Mouse (Mus musculus) embryonic facial prominence, embryonic 10.5 days (tissue): ENCODE results near the gene Dusp13. TPM values are rescaled to one million over a fixed set of nuclear protein-coding genes. Genes with fewer than 3 reads are reported as not detected.
A peak's percentile ranks its signal among the peaks of the same experiment; 100 is the strongest.

ENCODE experiments used
- DNase-seq: peaks from one replicate; pipeline ENCODE4 v3.0.0-alpha.2; 2017; ENCODE audit warnings: low spot score
- H3K27ac ChIP-seq: fragments of 300-500 bp; sonication (generic); replicated peaks from 2 replicates; pipeline ENCODE4 v1.5.1; 2016; ENCODE audit warnings: mild to moderate bottlenecking
- H3K27me3 ChIP-seq: fragments of 300-500 bp; sonication (generic); replicated peaks from 2 replicates; pipeline ENCODE4 v1.6.1; 2016; ENCODE audit warnings: low read depth, mild to moderate bottlenecking; ENCODE audit not compliant: poor library complexity, severe bottlenecking
- H3K36me3 ChIP-seq: fragments of 300-500 bp; sonication (generic); replicated peaks from 2 replicates; pipeline ENCODE4 v1.6.1; 2016; ENCODE audit warnings: mild to moderate bottlenecking, moderate library complexity
- H3K4me1 ChIP-seq: fragments of 300-500 bp; sonication (generic); 2 replicates; pipeline ENCODE4 v1.6.1; 2016
- H3K4me3 ChIP-seq: fragments of 300-500 bp; sonication (generic); 2 replicates; pipeline ENCODE4 v1.5.1; 2016; ENCODE audit warnings: mild to moderate bottlenecking, moderate library complexity
- H3K9me3 ChIP-seq: fragments of 300-500 bp; sonication (generic); 2 replicates; pipeline ENCODE4 v1.6.1; 2016; ENCODE audit warnings: mild to moderate bottlenecking
- WGBS: fragments of 180-500 bp; shearing (Covaris S2); methylation state at CpG from one replicate; pipeline ENCODE4 v1.1.7; 2016; 5-methylcytosine and 5-hydroxymethylcytosine counted together
- polyA plus RNA-seq: library from polyadenylated mRNA; unstranded; fragments of >200 nt; fragmentation: Nextera tagmentation; extraction: Ambion mirVana; gene quantifications from 2 replicates; pipeline ENCODE4 v1.2.1, GENCODE M21; 2016

Dusp13 gene
- polyA plus RNA-seq, 1 experiment from 2014 or later, result not detected

- H3K27ac ChIP-seq, result no peak overlapping the region
- 83% methylated on average over 7 of the region's 7 CpGs for WGBS
- DNase-seq, result no peak
- no peaks in the 10 kb centered on the region for H3K27me3 ChIP-seq
- H3K36me3 ChIP-seq, result 0 out of 2 replicates have a peak, but pooled peaks cover 3% of the 10 kb centered on the region
- no peak overlapping the region for H3K4me3 ChIP-seq
- H3K9me3 ChIP-seq, result no peaks in the 10 kb centered on the region
- H3K4me1 ChIP-seq, result peaks cover 25% of the 10 kb centered on the region
These were observed 14.9 kb upstream of the Dusp13 start for GRCm38 (mm10) chr14:21765754-21766397.

DNA sequence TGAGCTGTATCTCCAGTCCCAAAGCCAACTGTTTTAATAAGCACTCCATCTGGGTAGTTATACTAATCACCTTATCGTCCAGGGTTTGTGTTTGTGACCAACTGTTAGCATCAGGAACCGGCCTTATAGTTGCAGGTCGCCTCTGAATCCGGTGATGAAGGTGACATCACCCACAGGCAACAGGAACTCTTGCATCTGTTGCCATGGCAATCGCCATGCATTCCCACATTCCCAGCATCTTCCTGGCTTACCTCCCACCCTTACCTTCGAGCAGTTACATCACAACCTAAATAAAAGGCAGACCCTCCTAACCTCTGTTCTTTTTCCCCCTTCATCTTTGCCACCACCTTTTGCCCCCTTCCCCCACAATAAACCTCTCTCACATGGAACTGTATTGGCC is 13.7 kb upstream of the Dusp13 start:
- Histone ChIP-seq H3K27me3 (no peaks in the 10 kb centered on the region), H3K27ac (no peak overlapping the region), H3K36me3 (no peaks in the 10 kb centered on the region), H3K9me3 (no peaks in the 10 kb centered on the region), H3K4me3 (no peak overlapping the region), H3K4me1 (peaks cover 25% of the 10 kb centered on the region)
- no peak for DNase-seq
- WGBS, result 87% methylated on average over 6 of the region's 6 CpGs

DNA sequence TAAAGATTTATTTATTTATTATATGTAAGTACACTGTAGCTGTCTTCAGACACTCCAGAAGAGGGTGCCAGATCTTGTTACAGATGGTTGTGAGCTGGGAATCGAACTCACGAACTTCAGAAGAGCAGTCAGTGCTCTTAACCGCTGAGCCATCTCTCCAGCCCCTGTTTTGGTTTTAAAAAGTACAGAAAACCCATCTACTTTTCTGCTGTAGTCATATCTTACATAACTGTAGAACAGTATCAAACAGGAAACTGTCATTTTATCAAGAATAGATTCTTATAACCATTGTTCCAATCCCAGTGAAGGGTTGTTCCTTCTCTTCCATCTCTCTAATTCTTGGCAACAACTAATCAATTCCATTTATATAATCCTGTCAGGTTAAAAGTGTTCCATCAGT is 12.8 kb upstream of the Dusp13 start:
- Histone ChIP-seq H3K27ac (no peak overlapping the region), H3K9me3 (no peaks in the 10 kb centered on the region), H3K27me3 (no peaks in the 10 kb centered on the region), H3K4me3 (no peak overlapping the region), H3K4me1 (peaks cover 18% of the 10 kb centered on the region), H3K36me3 (no peaks in the 10 kb centered on the region)
- 95% methylated on average over 3 of the region's 3 CpGs for WGBS
- no peak for DNase-seq

DNA sequence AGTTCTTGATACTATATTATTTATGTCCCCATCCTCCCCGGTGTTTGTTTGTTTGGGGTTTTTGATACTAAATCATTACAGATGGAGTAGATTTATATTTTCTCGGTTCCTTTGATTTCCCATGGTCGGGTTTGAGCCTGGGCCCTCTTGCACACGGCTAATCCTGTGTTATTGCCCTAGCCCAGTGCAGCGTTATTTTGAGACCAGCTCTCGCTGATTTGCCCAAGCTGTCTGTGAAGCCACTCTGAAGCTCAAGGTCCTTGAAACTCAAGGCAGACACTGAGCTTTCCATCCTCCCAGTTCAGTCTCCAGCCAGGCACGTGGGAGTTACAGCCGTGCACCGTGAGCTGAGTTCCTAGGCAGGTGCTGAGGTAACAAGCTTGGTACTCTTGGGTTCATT is 10.6 kb upstream of the Dusp13 start:
- Histone ChIP-seq H3K27ac (no peak overlapping the region), H3K4me1 (peaks cover 6% of the 10 kb centered on the region; the same call in 1 of the 2 replicates), H3K36me3 (no peaks in the 10 kb centered on the region), H3K4me3 (no peak overlapping the region), H3K27me3 (no peaks in the 10 kb centered on the region), H3K9me3 (no peaks in the 10 kb centered on the region)
- WGBS, result 89% methylated on average over 9 of the region's 9 CpGs
- no peak for DNase-seq

DNA sequence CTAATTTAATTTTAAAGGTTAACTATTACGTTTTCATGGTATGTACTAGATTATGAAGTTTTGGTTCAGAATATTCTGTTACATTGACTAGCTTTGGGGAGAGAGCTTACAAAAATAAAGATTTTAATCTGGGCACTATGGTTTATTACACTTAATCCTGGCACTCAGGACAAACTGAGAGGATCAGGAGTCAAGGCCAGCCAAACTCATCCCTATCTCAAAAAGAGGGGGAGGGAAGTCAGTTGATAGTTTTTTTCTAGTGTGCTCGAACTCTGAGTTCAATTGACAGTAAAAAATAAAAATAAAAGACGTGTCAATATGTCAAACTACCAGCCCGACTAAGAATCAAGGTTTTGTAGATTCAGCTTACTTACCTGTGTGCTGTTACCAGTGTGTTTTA is 2.4 kb upstream of the Dusp13 start:
- no peak for DNase-seq
- H3K4me1 ChIP-seq, result peaks cover 20% of the 10 kb centered on the region; the same call in 1 of the 2 replicates
- no peaks in the 10 kb centered on the region for H3K27me3 ChIP-seq
- no peaks in the 10 kb centered on the region for H3K36me3 ChIP-seq
- 85% methylated on average over 4 of the region's 4 CpGs for WGBS
- no peaks in the 10 kb centered on the region for H3K9me3 ChIP-seq
- no peak overlapping the region for H3K4me3 ChIP-seq
- no peak overlapping the region for H3K27ac ChIP-seq

GRCm38 (mm10) chr14:21752411-21752810 is 1.4 kb upstream of the Dusp13 start:
- peaks cover 23% of the 10 kb centered on the region; the same call in 1 of the 2 replicates for H3K4me1 ChIP-seq
- no peaks in the 10 kb centered on the region for H3K9me3 ChIP-seq
- H3K36me3 ChIP-seq, result no peaks in the 10 kb centered on the region
- no peaks in the 10 kb centered on the region for H3K27me3 ChIP-seq
- no peak overlapping the region for H3K27ac ChIP-seq
- 94% methylated on average over 3 of the region's 3 CpGs for WGBS
- DNase-seq, result no peak
- no peak overlapping the region for H3K4me3 ChIP-seq

DNA sequence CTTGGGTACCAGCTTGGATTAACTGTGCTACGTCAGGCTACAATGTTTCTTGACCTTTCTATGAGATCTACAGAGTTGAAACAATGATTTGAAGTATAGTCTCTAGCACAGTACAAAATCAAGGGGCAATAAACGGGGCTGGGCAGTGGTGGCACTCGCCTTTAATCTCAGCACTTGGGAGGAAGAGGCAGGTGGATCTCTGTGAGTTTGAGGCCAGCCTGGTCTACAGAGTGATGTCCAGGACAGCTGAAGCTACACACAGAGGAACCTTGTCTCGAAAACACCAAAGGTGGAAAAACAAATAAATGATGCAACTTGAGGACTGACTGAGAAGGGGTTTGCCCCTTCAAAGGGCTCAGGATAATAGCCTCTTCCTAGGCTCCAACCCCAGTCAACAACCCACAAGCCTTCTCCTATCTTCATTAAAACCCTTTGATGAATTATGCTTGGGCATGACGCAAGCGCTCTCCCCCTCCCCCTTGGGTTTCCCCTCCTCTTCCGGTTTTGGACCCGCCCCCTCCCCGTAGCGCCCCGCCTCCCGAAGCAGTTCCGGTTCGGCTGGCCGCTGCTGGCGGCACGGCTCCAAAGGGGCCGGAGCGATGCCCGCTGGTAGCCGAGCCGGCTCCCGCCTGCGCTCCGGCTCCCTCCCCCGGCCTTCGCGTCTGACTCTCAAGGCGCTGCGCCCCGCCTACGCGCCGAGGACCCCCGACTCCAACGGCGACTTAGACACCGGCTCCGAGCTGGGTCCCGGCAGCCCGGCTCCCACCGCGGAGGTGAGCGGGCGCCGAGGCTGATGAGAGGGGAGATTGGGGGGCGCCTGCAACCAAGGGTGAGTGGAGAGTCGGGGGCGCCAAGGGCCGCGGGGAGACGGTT is 737 bp downstream of the Dusp13 start, which contains the start of gene Samd8:
Gene Samd8, plus strand, starts transcription at position 524 of the 873 bp plus-strand sequence.
- peaks cover 23% of the 10 kb centered on the region; the same call in 1 of the 2 replicates for H3K4me1 ChIP-seq
- H3K4me3 ChIP-seq, result peak within 1 kb of the TSS; percentile 74
- 6% methylated on average over 52 of the region's 52 CpGs for WGBS
- peak; percentile 93 for DNase-seq
- H3K27ac ChIP-seq, result peak within 1 kb of the TSS; percentile 81
- H3K9me3 ChIP-seq, result no peaks in the 10 kb centered on the region
- H3K36me3 ChIP-seq, result no peaks in the 10 kb centered on the region
- H3K27me3 ChIP-seq, result no peaks in the 10 kb centered on the region

DNA sequence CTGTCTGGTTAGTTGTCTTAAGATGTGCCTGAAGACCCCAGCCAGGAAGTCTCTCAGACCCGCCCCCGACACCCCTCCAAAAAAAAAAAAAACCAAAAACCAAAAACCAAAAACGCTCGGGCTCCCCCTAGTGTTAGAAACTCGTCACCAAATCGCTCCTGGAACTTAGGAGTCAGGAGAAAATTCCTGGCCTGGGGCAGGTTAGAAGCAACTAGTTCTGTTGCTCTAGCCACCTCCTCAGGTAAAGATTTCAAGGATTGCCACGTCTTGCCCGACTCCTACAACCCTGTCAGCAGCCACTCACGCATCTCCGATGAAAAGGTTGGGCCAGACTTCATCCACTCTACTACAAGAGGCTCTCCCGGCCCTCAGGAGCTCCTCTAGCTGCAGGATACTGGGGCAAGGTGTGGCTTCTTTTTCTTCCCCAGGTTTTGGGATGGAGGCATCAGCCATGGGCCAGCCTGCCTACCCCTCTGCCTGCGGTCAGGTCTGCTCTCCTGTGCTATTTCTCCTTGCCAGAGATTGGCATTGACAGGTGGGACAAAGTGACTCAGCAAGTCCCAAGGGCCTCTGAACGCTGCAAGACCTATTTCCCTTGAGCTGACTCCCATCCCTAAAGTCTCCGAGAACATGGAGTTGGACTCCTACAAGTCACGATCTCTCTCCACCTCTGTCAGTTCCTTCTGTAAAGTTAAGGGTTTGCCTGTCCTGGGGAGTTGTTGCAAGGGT is 2.7 kb downstream of the Dusp13 start:
- Histone ChIP-seq H3K36me3 (no peaks in the 10 kb centered on the region), H3K4me1 (peaks cover 31% of the 10 kb centered on the region), H3K27me3 (0 out of 2 replicates have a peak, but pooled peaks cover 3% of the 10 kb centered on the region), H3K4me3 (no peak overlapping the region), H3K27ac (no peak overlapping the region), H3K9me3 (no peaks in the 10 kb centered on the region)
- DNase-seq, result peak; percentile 45
- 43% methylated on average over 15 of the region's 15 CpGs for WGBS

- 74% methylated on average over 14 of the region's 14 CpGs for WGBS
- peaks cover 31% of the 10 kb centered on the region for H3K4me1 ChIP-seq
- no peaks in the 10 kb centered on the region for H3K9me3 ChIP-seq
- DNase-seq, result peak; percentile 7
- H3K4me3 ChIP-seq, result no peak overlapping the region
- H3K27ac ChIP-seq, result no peak overlapping the region
- H3K36me3 ChIP-seq, result no peaks in the 10 kb centered on the region
- H3K27me3 ChIP-seq, result peaks cover 10% of the 10 kb centered on the region; the same call in 1 of the 2 replicates
These were observed 3.4 kb downstream of the Dusp13 start for GRCm38 (mm10) chr14:21747436-21748141.

GRCm38 (mm10) chr14:21746846-21747245 is 4.1 kb downstream of the Dusp13 start:
- no peak overlapping the region for H3K27ac ChIP-seq
- peak; percentile 5 for DNase-seq
- no peaks in the 10 kb centered on the region for H3K9me3 ChIP-seq
- 94% methylated on average over 2 of the region's 2 CpGs for WGBS
- no peak overlapping the region for H3K4me3 ChIP-seq
- H3K36me3 ChIP-seq, result no peaks in the 10 kb centered on the region
- H3K27me3 ChIP-seq, result peaks cover 13% of the 10 kb centered on the region; the same call in 1 of the 2 replicates
- H3K4me1 ChIP-seq, result peaks cover 25% of the 10 kb centered on the region

DNA sequence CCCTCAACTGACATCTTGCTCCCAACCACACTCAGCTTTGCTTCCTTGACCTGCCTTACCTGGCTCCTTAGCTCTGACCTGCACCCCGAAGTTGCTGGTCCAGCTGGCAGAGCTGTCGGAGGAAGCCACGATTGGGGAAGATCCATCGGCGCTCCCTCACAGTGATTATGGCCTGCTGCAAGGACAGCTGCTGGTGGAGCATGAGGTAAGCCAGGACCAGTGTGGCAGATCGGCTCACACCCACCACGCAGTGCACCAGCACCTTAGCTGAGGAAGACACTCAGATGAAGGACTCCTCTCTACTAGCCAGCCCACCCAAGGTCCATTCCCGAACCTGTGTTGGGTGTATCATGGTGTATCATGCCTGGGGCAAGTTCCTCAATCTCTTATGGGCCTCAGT is 4.7 kb downstream of the Dusp13 start:
- DNase-seq, result peak; percentile 4
- peaks cover 19% of the 10 kb centered on the region for H3K4me1 ChIP-seq
- no peaks in the 10 kb centered on the region for H3K9me3 ChIP-seq
- H3K4me3 ChIP-seq, result no peak overlapping the region
- H3K27me3 ChIP-seq, result peaks cover 13% of the 10 kb centered on the region; the same call in 1 of the 2 replicates
- no peaks in the 10 kb centered on the region for H3K36me3 ChIP-seq
- no peak overlapping the region for H3K27ac ChIP-seq
- 87% methylated on average over 8 of the region's 8 CpGs for WGBS

DNA sequence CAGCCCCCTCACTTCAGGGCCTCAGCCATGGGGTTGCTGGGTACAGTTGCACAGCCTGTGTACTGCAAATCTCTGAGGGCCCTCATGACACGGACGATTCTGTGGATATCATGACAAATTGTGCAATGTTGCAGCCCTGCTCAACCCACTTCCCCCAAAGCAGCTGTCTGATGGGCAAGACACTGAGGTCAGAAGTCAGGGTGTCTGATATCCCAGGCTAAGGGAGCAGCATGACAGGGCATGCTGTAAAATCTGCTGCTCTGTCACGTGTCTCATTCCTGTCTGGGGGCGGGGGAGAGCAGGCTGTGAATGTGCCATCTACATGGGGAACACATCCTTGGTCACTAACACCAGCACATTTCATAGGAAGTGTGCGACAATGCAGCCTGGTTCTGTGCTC is 5.8 kb downstream of the Dusp13 start:
- H3K36me3 ChIP-seq, result no peaks in the 10 kb centered on the region
- peaks cover 17% of the 10 kb centered on the region for H3K4me1 ChIP-seq
- H3K27ac ChIP-seq, result 0 out of 2 replicates have a peak overlapping the region, but pooled peaks have one; percentile 7
- peaks cover 13% of the 10 kb centered on the region for H3K27me3 ChIP-seq
- no peaks in the 10 kb centered on the region for H3K9me3 ChIP-seq
- H3K4me3 ChIP-seq, result no peak overlapping the region
- peak; percentile 8 for DNase-seq
- 71% methylated on average over 5 of the region's 5 CpGs for WGBS
